ENCODE assay signal across 8 mouse cellular contexts in genomic region chr2:110017616-110018505, GRCm38 (mm10). TPM values are rescaled to one million over a fixed set of nuclear protein-coding genes. Genes with fewer than 3 reads are reported as not detected.
DNase-seq lines count a peak whose midpoint lies in the region; ATAC-seq and TF ChIP-seq lines count a peak whose summit lies in the region.

Ccdc34 (plus strand) TSS chr2:110017817.

- H3K27ac ChIP-seq in brown adipose tissue, adult 24 weeks (replicated peaks; ENCODE audit: low read depth, low read length), result no peak within 1 kb of the TSS
- peak within 1 kb of the TSS; percentile 82 for H3K27ac ChIP-seq in heart, embryonic 15.5 days
- H3K27ac ChIP-seq in liver, embryonic 14.5 days, result peak within 1 kb of the TSS; percentile 62
- peak within 1 kb of the TSS; percentile 88 for H3K27ac ChIP-seq in neural tube, embryonic 11.5 days (ENCODE audit: low read depth, low read length)
- H3K27ac ChIP-seq in stomach, postnatal 0 days (replicated peaks), result peak within 1 kb of the TSS; percentile 79

- H3K4me2 ChIP-seq in heart, embryonic 15.5 days, result peak within 1 kb of the TSS; percentile 85
- H3K4me2 ChIP-seq in liver, embryonic 14.5 days (ENCODE audit: low read depth), result peak within 1 kb of the TSS; percentile 86
- peak within 1 kb of the TSS; percentile 77 for H3K4me2 ChIP-seq in neural tube, embryonic 11.5 days (ENCODE audit: low read depth)
- H3K4me2 ChIP-seq in stomach, postnatal 0 days (replicated peaks; ENCODE audit: low read depth), result peak within 1 kb of the TSS; percentile 90

- H3K4me1 ChIP-seq in brown adipose tissue, adult 24 weeks (ENCODE audit: control insufficient read depth, insufficient read depth, insufficient read length, low read length), result no peaks in the 10 kb centered on the region
- peaks cover 26% of the 10 kb centered on the region for H3K4me1 ChIP-seq in heart, embryonic 15.5 days (replicated peaks)
- H3K4me1 ChIP-seq in liver, embryonic 14.5 days (replicated peaks; ENCODE audit: control insufficient read depth in 2 of 2, insufficient read depth in 2 of 2, low read length in 1 of 2), result peaks cover 6 to 10% of the 10 kb centered on the region in 2 experiments
- H3K4me1 ChIP-seq in neural tube, embryonic 11.5 days (ENCODE audit: control insufficient read depth, insufficient read depth, low read length), result peaks cover 15% of the 10 kb centered on the region
- H3K4me1 ChIP-seq in stomach, postnatal 0 days (replicated peaks; ENCODE audit: control insufficient read depth, insufficient read depth), result no peaks in the 10 kb centered on the region; the same call in 1 of the 2 replicates

- peak within 1 kb of the TSS; percentile 61 for H3K4me3 ChIP-seq in brown adipose tissue, adult 24 weeks (ENCODE audit: insufficient read depth, low read depth, low read length)
- peak within 1 kb of the TSS; percentile 87 for H3K4me3 ChIP-seq in heart, embryonic 15.5 days
- peak within 1 kb of the TSS; percentile 81 to 94 for H3K4me3 ChIP-seq in liver, embryonic 14.5 days (ENCODE audit: insufficient read depth in 1 of 2, low read depth in 2 of 2, low read length in 2 of 2)
- peak within 1 kb of the TSS; percentile 79 for H3K4me3 ChIP-seq in neural tube, embryonic 11.5 days (ENCODE audit: low read depth, low read length)
- H3K4me3 ChIP-seq in stomach, postnatal 0 days (ENCODE audit: low read depth, low read length), result peak within 1 kb of the TSS; percentile 85

- peak within 1 kb of the TSS; percentile 89 for H3K9ac ChIP-seq in heart, embryonic 15.5 days
- H3K9ac ChIP-seq in liver, embryonic 14.5 days (replicated peaks), result peak within 1 kb of the TSS; percentile 90
- peak within 1 kb of the TSS; percentile 93 for H3K9ac ChIP-seq in neural tube, embryonic 11.5 days (ENCODE audit: low read length)
- peak within 1 kb of the TSS; percentile 81 for H3K9ac ChIP-seq in stomach, postnatal 0 days (ENCODE audit: low read length)

- peaks cover 4% of the 10 kb centered on the region; the same call in 1 of the 2 replicates for H3K36me3 ChIP-seq in heart, embryonic 15.5 days
- H3K36me3 ChIP-seq in liver, embryonic 14.5 days (replicated peaks; ENCODE audit: control insufficient read depth, insufficient read depth, low read depth), result peaks cover 12% of the 10 kb centered on the region
- peaks cover 2% of the 10 kb centered on the region; the same call in 1 of the 2 replicates for H3K36me3 ChIP-seq in neural tube, embryonic 11.5 days (ENCODE audit: control insufficient read depth, insufficient read depth, low read length)
- H3K36me3 ChIP-seq in stomach, postnatal 0 days (ENCODE audit: control insufficient read depth, insufficient read depth, low read length), result no peaks in the 10 kb centered on the region

- peak; percentile 92 for DNase-seq in CD4-positive, CD25-positive, alpha-beta regulatory T cell, adult 2 months (ENCODE audit: low read depth, low spot score)
- peak; percentile 80 for DNase-seq in fibroblast of lung, adult 2 months (ENCODE audit: low read depth)
- peak; percentile 94 to 96 for DNase-seq in kidney, postnatal 25 days
- DNase-seq in liver, embryonic 14.5 days (ENCODE audit: low read depth in 3 of 3, low spot score in 3 of 3), result peak; percentile 88 to 89 (median 89)
- DNase-seq in neural tube, embryonic 11.5 days (ENCODE audit: low spot score), result peak; percentile 96
- DNase-seq in stomach, postnatal 0 days (ENCODE audit: low spot score), result peak; percentile 93

- no peak for TF ChIP-seq EP300 in liver, embryonic 14.5 days (IDR thresholded peaks at IDR 0.05; ENCODE audit: low read depth)
- no peak for TF ChIP-seq EP300 in stomach, postnatal 0 days (optimal IDR thresholded peaks at IDR 0.05)

- 0 out of 2 replicates have a peak, but pooled peaks have one; percentile 15 for TF ChIP-seq CTCF in liver, embryonic 14.5 days (IDR thresholded peaks at IDR 0.05; ENCODE audit: low read depth)
- TF ChIP-seq CTCF in stomach, postnatal 0 days (IDR thresholded peaks at IDR 0.05; ENCODE audit: low read depth), result no peak

- no peaks in the 10 kb centered on the region for H3K27me3 ChIP-seq in heart, embryonic 15.5 days
- no peaks in the 10 kb centered on the region for H3K27me3 ChIP-seq in liver, embryonic 14.5 days (ENCODE audit: control insufficient read depth, insufficient read depth, low read length)
- H3K27me3 ChIP-seq in neural tube, embryonic 11.5 days (ENCODE audit: control insufficient read depth, insufficient read depth, low read length), result no peaks in the 10 kb centered on the region
- no peaks in the 10 kb centered on the region for H3K27me3 ChIP-seq in stomach, postnatal 0 days (ENCODE audit: control insufficient read depth, insufficient read depth, low read length)

- ATAC-seq in heart, embryonic 15.5 days (replicated peaks; ENCODE audit: insufficient number of reproducible peaks, insufficient read depth, low FRiP score, low read depth), result peak; percentile 98
- peak; percentile 98 for ATAC-seq in liver, embryonic 14.5 days (ENCODE audit: insufficient read depth)
- peak; percentile 98 for ATAC-seq in neural tube, embryonic 11.5 days (ENCODE audit: insufficient read depth, low FRiP score, low TSS enrichment)
- ATAC-seq in stomach, postnatal 0 days (ENCODE audit: low FRiP score, low TSS enrichment), result peak; percentile 98

- under 1% methylated on average over 55 of the region's 55 CpGs for WGBS in heart, embryonic 15.5 days
- under 1% methylated on average over 55 of the region's 55 CpGs for WGBS in liver, embryonic 14.5 days (ENCODE audit: insufficient replicate concordance)
- WGBS in neural tube, embryonic 11.5 days, result under 1% methylated on average over 55 of the region's 55 CpGs
- under 1% methylated on average over 55 of the region's 55 CpGs for WGBS in stomach, postnatal 0 days

- H3K9me3 ChIP-seq in heart, embryonic 15.5 days (replicated peaks), result no peaks in the 10 kb centered on the region
- no peaks in the 10 kb centered on the region for H3K9me3 ChIP-seq in liver, embryonic 14.5 days (ENCODE audit: control insufficient read depth, low read length)
- no peaks in the 10 kb centered on the region for H3K9me3 ChIP-seq in neural tube, embryonic 11.5 days (ENCODE audit: control insufficient read depth, low read length)
- H3K9me3 ChIP-seq in stomach, postnatal 0 days (ENCODE audit: control insufficient read depth, low read length), result no peaks in the 10 kb centered on the region

RNA-seq across cellular contexts. Expression of gene Ccdc34, which starts in this region (rescaled TPM):
- polyA plus RNA-seq in brown adipose tissue, adult 24 weeks (2012; ENCODE audit: insufficient read depth, insufficient read length, missing spikeins), result 5.8 and 6.3 TPM in 2 replicates
- 24.6 and 29.8 TPM in 2 replicates for polyA plus RNA-seq in heart, embryonic 15.5 days (2015; fragmentation: Nextera tagmentation; extraction: Ambion mirVana)
- polyA plus RNA-seq in liver, embryonic 14.5 days (2012; rRNA removed), result 11.3 and 19.6 TPM in 2 replicates
- polyA plus RNA-seq in liver, embryonic 14.5 days (2014; fragmentation: Nextera tagmentation; extraction: Ambion mirVana), result 22.8 and 27.0 TPM in 2 replicates
- 52.3 and 53.8 TPM in 2 replicates for polyA plus RNA-seq in neural tube, embryonic 11.5 days (2014; fragmentation: Nextera tagmentation; extraction: Ambion mirVana)
- polyA plus RNA-seq in stomach, postnatal 0 days (2015; fragmentation: Nextera tagmentation; extraction: Ambion mirVana), result 16.1 and 18.7 TPM in 2 replicates
